13 mouse cellular contexts compared by ENCODE assay signal in genomic region chr2:6498101-6498500, GRCm38 (mm10).
"Had no signal": no experiment of that assay in that cellular context is flagged by ENCODE, and none has a peak within 500 bp of the region (broad histone marks: within the 10 kb centered on the region; RNA-seq: fewer than 3 reads in every experiment).

No protein-coding gene starts in this region.

- H3K27ac ChIP-seq: limb, embryonic 13.5 days; liver, embryonic 14.5 days had no signal

- H3K4me2 ChIP-seq: limb, embryonic 13.5 days had no signal

- DNase-seq: kidney, adult 8-10 months; kidney, postnatal 25 days; layer of hippocampus, adult 9-11 months; layer of hippocampus, postnatal 36 days; lung, adult 18-20 months; lung, postnatal 36 days; right cerebral cortex, postnatal 4 days; spleen, adult 18-20 months; thymus, postnatal 36 days had no signal

- H3K9ac ChIP-seq: limb, embryonic 13.5 days; liver, embryonic 14.5 days had no signal

- H3K9me3 ChIP-seq: limb, embryonic 13.5 days had no signal

- H3K27me3 ChIP-seq: limb, embryonic 13.5 days had no signal

- H3K4me3 ChIP-seq: limb, embryonic 13.5 days had no signal

- H3K36me3 ChIP-seq: limb, embryonic 13.5 days had no signal

- ATAC-seq: intestine, postnatal 0 days; midbrain, embryonic 16.5 days had no signal
